Mouse (Mus musculus) A20 (cell line): ENCODE data around the gene Sept3.

ENCODE experiments used
- DNase-seq: peaks from one replicate; pipeline ENCODE4 v3.0.0-alpha.2; 2011; ENCODE audit warnings: low read depth, low spot score

Gene Sept3

DNA sequence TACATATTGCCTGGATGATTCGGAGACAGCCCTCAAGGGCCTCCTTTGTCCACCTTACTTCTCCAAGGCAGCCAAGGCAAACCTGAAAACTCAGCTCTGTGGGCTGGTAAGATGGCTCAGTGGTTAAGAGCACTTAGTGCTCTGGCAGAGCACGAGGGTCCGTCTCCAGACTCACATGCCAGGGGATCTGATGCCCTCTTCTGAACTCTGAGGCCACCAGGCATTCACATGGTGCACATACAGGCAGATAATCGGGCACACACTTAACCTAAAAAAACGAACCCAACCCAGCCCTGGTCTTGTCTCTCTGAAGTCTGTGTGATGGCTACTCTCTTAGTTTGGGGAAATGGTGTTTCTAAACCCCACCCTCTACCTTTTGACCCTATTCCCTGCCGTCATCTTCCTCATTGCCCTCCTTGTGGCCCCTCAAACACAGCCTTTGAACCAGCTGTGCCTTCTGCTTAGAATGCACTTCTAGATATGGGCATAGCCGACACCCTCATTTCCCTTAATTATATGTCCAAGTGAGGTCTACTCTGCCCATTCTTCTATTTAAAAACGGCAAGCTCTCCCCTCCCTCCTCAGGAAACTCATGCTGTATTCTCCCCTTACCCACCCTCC lies 65.1 kb downstream of the Sept3 start:
- no peak for DNase-seq

DNA sequence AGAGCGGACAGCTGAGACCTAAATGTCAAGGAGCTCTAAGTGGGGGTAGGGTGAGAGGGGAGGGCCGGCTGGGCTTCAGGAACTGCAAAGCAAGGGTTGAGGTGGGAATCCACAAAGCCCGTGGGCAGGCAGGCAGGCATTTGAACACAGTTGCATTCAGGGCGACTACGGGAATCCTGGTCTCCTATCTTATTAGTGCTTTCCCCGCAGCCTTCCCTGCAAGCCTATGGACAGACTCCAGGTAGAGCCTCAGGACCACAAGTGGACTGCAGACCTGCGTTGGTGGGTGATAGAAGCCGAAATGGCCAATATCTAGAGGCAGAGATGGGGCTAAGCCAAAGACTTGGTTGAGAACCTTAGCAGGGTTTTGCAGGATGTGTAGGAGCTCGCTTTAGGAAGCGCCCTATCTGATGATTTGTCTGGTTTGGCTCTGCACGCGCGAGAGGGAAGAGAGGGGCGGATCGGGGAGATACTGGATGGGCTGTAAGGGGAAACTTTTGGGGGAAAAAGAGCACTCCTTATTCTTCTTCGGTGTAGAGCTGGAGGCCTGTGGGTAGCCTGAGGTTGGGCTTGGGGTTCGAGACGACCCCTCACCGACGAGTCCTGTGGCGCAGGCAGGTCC lies 65.8 kb downstream of the Sept3 start:
- no peak for DNase-seq

DNA sequence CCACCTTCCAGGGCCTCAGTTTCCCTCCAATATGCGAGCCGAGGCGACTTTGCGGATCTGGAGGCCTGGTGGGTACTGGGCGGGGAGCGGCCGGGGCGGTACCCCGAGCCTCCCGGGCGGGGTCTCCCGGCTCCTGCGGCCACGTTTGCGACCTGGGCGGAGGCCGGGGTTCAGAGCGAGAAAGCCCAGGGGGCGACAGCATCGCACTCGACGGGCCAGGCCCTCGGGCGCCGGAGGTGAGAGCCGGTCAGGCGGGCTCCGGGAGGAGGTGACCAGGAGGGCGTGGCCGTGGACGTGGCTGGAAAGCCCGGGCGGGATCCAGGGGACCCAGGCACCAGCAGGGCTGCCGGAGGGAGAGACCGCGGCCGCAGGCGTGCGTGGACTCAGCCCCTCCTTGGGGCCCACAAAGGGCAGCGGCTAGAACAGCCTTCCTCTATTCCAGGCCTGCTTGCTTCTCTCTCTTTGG lies 66.4 kb downstream of the Sept3 start:
- DNase-seq, result no peak

DNA sequence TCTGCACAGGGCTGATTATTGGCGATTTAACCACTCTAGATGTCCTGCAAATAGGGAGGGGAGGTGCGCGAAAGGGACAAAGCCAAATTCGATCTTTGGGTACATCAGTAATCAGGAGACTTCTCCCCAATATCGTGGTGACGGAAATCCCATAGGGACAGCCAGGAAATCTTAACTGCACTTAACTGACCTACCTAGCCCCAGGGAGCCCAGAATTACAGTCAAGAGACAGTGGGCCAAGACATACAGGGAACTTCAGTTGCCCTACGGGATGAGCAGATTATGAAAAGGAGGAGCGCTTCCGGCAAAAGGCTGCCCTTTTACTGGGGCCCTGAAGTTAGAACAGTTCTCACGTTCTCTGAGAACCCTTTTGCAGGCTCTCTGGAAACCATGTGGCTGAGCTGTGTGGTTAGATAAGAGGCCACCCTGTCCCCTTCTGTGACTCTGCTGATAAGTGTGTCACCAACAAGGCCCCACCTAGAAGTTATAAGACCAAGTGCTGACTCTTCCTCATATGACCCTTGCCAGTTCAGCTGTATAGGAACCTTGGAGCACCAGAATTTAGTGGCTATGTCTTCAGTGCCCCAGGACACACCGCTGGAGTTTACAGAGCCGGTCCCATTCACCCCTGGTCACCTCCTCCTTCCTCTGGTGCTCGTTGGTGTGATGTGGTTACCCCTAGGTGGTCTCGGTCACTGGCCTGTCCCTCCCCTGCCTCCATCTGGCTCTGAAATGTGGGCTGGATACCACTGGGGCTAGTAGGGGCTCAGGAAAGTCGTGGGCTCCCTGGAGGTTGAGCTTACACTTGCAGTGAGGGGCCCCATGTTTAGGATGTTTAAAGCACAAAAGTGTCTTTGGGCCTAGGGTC lies 67.2 kb downstream of the Sept3 start:
- no peak for DNase-seq

DNA sequence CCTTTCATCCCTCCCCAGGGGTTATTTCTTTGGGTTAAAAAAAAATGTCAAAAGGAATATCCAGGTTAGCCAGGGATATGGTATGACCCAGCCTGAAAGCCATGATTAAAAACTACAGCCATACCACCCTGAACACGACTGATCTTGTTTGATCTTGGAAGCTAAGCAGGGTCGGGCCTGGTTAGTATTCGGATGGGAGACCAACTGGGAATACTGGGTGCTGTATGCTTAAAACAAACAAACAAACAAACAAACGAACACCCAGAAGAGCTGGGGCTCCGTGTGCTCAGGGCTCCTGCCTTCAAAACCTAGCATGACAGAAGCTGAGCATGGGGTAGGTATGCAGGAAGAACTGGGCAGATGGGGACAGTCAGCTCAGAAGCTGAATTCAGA lies 67.8 kb downstream of the Sept3 start:
- no peak for DNase-seq

DNA sequence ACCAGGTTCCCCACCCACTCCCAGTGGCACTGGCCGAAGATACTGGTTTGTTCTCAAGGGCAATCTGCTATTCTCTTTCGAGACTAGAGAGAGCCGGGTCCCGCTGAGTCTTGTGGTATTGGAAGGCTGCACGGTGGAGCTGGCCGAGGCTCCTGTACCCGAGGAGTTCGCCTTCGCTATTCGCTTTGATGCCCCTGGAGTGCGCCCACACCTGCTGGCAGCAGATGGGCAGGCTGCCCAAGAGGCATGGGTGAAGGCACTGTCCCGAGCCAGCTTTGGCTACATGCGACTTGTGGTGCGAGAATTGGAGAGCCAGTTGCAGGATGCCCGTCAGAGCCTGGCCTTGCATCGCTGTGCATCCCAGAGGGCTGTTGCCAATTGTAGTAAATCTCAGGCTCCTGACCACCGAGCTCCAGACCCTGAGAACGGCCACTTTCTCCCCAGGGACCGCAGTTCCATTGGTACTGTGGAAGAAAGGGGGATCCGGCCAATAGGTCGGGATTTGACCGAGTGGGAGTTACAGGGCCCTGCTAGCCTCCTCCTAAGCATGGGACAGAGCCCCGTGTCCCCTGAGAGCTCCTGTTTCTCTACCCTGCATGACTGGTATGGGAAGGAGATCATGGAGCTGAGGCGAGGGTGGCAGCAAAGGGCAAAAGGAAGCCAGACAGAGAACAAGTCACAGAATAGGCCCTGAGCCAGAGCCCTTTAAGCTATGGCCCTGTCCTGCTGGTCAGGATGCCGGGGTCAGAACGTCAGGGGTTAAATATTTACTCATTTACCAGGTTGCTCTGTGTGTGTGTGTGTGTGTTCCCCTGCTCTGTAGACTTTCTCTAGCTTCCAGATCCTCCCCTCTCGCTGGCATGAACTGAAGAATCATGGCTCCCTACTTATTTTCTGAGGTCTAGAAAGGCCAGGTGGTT lies 68.9 kb downstream of the Sept3 start:
- no peak for DNase-seq
